Mouse (Mus musculus) heart, adult 8-10 months (tissue): ENCODE data around the gene Cd2ap. TPM values are rescaled to one million over a fixed set of nuclear protein-coding genes. Genes with fewer than 3 reads are reported as not detected.
A peak's percentile ranks its signal among the peaks of the same experiment; 100 is the strongest.
"Not testable (repeated sequence)": the region's sequence is repeated elsewhere in the genome, so short reads cannot be mapped to it uniquely, and the experiment has no call there.

Source experiments
- DNase-seq: peaks from one replicate; pipeline ENCODE4 v3.0.0; 2022; ENCODE audit warnings: low spot score
- total RNA-seq, 4 experiments: library from RNA; stranded (reverse); gene quantifications; 2 replicates each; pipeline ENCODE4 v1.2.4; 2022

Gene Cd2ap
- total RNA-seq: 10 to 100 TPM; 15.8 to 19.3 (median 17.6) TPM

DNA sequence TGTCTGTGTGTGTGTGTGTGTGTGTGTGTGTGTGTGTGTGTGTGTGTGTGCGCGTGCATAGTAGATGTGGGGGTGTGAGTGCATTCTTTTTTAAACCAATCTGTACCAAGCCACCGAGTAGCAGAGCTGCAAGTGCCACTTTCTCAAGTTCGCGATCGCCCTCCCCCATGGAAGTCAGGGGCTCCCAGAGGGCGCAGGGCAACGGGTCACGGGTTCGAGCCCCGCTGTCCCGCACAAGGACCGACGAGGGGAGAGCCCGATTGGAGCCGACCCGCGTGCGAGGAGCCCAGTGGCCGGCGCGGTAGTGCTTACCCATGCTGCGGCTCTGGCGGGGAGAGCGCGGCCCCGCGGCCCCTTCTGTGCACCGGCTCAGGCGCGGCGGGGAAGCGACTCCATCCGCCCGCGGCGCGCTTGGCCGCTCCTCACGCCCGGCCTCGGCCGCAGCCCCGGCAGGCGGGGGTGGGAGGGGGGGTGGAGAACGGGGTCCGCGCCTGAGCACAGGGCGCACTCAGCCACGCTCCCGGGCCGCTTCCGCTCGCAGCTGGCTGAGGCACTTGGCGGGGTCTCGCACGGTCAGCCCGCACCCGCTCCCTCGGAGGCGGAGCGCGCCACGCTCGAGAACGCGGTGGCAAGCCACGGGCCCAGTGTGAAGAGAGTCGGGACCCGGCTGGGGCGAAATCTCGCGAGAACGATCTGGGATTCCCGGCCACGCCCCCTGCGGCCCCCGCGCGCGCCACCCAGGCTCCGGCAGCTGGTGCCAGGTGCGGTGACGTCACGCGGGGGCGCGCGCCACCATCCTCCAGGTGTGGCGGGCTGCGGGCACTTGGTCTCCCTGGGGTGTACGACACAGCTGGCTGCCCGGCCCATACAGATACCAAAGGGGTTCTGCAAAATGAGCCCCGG, at the start of gene Cd2ap:
TSS of gene Cd2ap (minus strand) at position 665 of the 903 bp plus-strand sequence.
- DNase-seq: peak; percentile 95

DNA sequence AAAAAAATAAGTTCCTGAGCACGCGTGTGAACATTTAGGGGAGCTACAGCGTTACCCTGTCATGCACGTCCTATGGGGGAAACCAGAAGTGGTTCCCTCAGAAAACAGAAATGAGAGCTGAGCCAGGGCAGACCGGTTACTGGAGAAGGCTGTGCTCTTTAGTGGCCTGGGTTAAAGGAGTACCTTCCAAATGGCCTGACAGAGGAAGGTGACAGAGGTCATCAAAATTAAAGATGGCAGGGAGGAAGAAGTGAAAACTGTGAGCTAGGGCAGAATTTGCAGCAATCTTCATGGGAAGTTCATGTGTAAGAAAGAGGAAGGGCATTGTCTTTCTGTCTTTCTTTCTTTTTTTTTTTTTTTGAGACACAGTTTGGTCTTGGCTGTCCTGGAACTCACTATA, 48.3 kb upstream of the Cd2ap start:
- DNase-seq: no peak

DNA sequence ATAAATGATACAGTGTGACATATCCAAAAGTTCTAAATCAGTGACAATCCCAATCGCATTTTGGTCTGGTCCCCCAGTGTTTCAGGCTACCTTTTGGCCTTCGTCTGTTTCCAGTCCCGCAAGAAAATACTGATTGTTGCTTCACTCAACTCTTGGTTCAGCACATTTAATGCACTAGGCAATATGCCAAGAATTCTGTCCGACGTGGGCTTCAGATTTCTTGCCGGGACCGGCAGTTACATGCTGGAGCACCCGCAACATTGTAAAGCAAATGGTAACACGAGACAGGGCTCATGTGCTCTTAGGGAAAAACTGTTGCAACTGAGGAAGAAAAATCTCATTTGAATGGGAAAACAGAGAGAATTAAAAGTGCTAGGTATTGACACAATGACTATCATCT, 42.3 kb upstream of the Cd2ap start:
- no peak for DNase-seq

DNA sequence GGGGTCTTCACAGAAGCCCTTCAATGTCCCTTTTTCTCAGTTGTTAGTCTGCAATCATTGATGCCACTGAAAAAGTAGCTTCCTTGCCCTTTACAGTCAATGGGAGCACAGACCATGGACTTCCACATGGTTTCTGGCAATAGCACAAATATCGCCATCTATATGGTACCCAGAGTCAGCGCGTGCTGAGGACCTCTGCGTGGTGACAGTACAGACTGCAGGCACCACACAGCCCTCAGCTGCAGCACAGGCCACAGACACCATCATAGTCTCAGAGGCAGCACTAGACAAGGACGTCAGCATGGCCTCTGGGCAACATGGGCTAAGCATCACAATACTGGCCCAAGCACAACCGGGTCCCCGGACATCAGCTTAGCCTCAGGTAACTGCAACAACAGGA, 38.3 kb upstream of the Cd2ap start:
- DNase-seq: no peak

DNA sequence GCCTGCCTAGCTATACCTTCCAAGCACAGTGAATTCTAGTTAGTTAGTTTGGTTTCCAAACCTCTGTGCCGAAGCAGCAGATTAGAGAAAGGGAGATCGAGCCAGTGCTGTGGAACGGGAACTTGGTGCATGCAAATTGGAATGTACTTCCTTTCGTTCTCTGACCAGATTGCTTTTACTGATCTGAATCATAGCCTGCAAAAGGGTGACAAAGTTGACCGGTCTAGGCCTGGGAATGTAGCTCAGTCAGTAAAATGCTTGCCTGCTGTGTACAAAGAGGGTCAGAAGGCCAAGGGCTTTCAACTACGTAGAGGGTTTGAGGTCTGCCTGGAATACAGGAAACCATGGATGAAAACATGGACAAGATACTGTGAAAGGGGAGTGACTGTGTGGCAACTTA, 35.7 kb upstream of the Cd2ap start:
- DNase-seq: no peak

DNA sequence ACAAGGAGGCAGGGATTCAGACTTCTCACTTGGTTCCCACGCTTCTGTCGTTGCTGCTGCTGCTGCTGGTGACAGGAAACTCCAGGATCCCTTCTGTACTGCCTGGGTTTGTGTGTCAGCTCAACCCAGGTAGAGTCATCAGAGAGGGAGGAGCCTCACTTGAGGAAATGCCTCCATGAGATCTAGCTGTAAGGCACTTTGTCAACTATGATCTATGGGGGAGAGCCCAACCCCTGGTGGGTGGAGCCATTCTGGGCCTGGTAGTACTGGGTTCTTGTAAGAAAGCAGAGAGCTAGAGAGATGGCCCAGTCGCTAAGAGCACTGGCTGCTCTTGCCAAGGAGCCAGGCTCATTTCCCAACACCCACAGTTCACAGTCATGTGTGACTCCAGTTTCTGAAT, 34.0 kb upstream of the Cd2ap start:
- DNase-seq: no peak

DNA sequence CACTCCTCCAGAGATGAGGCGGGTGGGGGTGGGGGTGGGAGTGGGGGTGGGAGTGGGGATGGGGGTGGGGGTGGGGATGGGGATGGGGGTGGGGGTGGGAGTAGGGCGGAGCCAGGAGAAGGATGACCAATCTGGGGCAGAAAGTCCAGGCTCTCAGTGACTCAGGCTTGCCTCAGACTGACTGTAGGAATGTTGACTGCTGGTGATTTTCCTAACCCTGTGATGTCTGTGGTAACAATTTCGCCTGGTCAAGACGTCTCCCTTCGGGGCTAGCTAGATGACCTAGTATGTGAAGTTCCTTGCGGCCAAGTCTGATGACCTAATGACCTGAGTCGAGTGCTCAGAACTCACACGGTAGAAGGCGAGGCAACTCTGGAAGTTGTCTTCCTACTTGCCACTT, 32.9 kb upstream of the Cd2ap start:
- no peak for DNase-seq

DNA sequence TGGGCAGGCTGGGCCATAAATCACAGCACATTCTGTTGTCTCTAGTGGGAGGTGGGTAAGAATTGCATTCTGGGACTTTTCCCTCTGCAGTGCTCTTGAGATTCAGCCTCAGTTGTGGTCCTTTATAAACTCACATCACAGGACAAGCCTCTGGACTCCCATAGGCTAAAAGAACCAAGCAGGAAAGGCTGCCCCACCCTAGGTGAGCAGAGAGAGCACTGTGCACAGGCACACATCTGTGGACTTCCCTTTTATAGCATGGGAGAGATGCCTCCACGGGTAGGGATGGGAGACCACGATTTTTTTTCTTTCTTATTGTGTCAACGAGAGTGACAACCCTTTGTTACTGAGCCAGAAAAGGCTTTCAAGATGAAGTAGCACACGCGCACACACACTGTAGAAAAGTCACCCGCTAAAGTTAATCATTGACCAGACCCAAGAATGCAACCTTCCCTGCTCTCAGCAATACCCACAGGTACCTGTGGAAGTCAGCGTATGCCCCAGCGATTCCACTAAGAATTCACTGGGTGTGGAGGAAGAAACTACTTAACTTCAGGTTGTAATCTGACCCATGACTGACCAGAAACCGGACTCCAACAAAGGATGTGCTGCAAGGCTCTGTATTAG, 32.4 kb upstream of the Cd2ap start:
- no peak for DNase-seq

DNA sequence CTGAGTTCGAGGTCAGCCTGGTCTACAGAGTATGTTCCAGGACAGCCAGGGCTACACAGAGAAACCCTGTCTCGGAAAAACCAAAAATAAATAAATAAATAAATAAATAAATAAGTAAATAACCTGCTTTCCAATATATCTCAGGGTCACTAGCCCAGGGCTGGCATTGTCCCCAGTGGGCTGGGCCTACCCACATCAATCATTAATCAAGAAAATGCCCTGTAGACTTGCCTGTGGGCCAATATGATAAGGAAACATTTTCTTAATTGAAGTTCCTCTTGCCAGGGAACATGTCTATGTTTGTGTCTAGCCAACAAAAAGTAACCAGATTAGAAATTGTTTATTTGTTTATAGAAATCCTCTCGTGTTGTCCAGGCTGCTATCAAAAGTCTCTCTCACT, 31.7 kb upstream of the Cd2ap start:
- DNase-seq: no peak

DNA sequence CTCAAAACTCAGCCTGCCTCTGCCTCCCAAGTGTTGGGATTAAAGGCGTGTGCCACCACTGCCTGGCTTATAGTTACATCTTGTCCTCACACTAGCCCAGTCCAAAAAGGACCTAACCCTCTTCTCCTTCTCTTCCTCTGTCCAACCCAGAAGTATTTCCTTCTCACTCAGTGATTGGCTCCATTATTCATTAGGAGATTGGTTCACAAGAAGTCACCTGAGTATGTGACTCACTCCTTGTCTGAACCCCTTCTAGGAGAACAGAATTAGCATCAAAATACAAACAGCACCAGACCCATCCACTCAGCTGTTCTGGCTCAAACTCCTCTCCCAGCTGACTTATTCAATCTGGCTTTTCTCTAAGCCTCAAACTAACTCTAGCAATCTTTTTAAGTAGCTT, 30.0 kb upstream of the Cd2ap start:
- not testable (repeated sequence) for DNase-seq

DNA sequence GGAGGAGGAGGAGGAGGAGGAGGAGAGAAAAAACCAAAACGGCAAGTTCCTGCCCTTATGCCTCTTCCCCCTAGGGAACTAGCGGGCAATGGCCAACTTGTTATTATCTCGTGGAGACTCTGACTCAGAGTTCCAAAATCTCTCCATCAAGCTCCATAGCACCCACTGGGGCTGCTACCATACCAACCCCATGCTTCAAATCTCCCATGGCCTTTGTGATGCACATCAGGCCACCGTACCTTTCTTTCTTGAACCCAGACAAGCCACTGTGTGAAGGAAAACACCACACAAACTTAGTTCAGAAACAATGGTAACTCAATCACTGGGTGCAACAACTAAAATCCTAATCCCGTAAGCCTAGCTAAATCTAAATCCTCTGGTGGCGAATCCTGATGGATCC, 29.5 kb upstream of the Cd2ap start:
- DNase-seq: no peak

DNA sequence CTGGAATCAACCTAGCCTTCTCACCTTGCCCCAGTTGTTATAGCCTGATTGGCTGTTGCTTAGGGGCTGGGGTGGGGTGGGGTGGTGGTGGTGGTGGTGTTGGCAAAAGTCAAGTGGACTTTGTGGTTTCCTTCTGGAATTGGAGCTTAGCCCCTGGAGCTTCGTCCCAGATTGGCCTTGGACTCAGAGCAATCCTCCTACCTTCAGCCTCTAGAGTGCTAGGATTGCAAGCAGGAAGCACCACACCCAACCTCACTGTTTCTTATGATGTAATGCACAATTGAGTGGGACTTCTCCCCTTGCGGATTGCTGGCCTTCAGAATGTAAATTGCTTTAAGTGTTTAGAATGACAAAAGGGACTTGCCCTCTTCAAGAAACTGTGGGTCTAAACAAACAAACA, 24.3 kb upstream of the Cd2ap start:
- no peak for DNase-seq

DNA sequence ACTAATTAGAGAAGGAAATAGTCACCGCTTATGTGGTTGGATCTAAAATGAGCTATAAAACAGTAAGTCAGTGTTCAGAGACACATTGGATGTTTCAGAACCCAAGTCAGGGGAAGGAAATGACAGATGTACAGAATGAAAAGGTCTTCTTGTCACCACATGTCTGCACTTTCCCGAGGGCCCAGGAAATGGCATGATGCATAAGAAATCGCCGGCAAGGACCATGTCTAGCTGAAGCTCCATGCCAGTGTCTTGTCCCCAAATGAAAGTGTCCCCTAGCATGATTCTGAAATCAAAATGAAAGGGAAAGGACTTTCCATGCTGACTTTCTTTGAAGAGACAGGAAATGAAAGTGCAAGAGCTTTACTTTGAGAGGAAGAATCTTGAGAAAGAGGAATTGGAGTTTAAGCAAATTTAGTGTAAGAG, 10.8 kb upstream of the Cd2ap start:
- DNase-seq: no peak

DNA sequence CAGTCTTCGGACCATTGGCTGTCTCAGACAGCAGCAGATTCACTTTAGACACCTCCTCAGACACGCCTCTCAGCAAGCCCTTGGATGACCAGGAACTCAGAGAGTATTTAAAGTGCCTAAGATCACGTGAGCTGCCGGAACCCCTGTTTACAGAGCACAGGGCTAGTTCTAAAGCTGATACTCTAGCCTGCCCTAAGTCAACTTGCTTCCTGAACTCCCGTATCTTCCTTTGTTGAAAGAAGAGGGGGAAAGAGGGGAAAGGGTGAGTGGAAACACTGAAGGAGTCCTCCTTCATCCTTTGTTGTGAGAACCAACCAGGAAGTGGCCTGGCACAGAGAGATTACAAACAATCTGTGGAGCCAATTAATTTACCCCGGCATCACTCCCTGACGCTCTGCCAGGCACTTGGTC, 8.6 kb upstream of the Cd2ap start:
- DNase-seq: no peak

DNA sequence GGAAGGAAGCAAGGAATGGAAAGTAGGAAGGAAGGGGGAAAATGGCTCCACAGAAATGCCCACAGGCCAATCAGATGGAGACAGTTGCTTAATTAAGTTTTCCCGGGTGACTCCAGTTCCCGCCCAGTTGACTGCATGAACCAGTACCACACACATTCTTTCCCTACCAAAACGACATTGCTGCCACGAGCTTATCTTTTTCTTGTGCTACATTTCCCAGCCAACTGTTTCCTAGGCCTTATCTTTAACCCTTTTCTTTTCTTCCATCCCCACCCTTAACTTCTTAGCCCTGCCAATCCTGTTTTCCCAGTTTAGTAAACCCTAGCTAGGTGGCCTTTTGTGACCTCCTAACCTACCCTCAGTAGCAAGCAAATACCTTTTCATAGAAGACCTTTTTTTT, 7.9 kb upstream of the Cd2ap start:
- no peak for DNase-seq

DNA sequence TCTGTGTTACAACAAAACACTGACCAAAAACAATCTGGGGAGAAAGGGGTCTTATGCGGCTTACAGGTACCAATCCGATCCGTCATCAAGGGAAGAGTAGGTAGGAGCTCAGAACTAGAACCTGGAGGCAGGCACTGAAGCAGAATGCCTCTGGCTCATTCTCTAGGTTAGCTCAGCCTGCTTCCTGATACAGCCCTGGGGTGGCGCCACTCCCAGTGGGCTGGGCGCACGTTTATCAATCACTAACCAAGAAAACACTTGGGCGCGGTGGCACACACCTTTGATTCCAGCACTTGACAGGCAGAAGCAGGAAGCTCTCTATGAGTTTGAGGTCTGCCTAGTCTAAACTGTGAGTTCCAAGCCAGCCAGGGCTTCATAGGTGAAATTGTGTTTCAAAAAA, 7.3 kb upstream of the Cd2ap start:
- DNase-seq: no peak

DNA sequence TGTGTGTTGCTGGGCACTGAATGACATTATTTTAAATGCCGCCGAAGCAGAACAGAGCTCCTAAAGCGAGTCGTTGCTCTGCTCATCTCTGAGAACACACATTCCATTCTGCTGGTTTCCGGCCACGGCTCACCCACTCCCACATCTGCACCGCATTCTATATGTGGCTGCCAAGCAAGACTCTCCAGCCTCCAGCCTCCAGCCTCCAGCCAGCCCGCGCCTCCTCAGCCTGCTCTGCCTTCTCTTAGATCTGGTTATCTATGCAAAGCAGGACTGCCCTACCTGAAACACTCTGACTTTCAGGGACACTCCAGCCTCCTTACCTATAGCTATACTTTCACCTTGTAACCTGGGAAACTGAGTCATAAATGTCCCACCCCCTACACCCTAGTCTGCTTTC, 6.8 kb upstream of the Cd2ap start:
- no peak for DNase-seq

DNA sequence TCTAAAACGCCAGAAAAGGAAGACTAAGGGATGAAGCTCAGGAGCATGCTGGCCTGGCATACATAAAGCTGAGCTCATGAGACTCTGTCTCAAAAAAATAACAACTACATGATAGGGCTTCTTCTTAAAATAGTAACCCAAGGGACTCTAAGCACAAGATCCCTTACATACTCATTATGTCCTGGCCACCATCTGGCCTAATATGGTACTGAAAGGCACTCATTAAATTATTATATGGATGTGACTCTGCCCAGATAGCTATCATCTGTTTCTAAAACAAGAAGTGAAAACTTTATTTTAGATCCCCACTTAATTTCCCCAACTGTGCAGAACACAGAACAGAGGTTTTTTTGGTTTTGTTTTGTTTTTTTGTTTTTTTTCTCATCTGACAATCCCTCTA, 6.4 kb upstream of the Cd2ap start:
- no peak for DNase-seq

DNA sequence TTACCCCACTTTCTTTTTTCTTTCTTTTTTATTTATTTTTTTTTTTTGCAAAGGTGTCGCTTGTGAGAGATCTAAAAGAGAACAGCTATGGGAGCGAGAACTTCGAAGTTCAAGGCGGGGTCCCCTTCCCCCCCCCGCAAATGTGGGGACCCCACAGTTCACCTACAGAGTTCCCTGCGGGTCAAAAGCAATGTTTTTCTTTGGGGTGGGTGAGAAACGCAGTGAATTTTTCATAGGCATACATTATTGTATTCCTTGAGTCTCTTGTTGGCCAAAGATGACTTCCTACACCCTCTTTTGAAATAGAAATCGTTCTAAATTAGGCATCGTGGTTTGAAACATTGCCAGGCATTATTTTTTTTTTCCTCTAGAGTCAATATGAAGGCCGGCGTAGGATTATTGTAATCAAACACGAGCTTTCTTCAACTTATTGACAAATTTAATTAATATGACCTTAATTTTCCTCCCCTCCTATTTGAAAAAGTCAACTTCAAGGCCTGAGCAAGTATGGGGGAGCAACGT, 500 bp upstream of the Cd2ap start:
- no peak for DNase-seq

DNA sequence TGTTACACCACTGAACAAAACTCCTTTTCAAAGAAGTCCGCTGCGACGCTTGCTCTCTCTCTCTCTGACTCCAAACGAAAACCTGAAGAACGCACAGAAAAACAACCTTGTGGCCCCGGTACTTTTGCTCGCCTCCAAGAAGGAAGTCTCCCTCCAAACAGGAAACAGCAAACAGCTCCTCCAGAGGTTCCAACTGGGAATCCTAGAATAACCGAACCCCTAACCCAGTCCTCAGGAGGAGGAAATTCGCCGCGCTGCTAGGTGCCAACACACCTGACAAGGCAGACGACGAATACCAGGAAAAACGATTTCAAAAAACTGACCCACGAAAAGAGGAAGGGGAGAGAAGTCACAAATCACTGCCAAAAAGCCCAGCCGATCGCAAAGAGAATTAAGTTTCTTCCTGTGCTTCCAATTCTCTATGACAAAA, 879 bp downstream of the Cd2ap start:
- peak; percentile 51 for DNase-seq

DNA sequence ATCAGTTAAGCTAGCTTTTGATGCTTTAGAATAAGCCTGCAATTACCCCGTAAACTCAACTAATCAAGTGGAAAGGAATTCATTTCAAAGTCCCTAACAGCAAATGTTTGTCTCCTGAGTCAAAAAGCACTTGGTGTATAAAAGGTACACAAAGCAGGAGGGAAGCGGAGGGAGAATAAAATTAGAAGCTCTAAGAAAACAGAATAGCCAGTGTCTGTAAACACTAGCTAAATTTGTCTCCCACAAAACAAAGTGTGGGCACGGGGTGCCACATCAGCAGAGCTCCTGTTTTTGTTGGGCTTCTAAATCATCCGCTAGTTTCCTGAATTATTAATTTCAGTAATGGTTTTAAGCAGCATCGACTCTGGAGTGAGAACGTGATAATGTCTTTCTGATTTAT, 1.4 kb downstream of the Cd2ap start:
- DNase-seq: no peak

DNA sequence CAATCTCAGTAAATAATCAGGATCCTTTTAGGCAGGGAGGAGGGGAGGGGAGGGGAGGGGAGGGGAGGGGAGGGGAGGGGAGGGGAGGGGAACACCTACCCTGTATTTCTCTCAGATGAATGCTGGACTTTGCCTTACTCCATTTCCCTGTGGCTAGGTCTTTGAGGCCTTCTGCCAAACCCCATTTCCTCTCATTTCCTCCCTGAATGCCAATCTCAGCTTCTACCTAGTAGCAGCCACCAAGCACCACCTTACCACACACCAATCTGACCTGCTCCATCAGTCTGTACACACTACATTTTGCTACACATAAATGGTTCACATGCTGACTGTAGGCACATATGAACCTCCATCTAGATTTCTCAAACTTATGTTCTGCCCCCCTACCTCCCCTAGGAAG, 6.0 kb downstream of the Cd2ap start:
- DNase-seq: no peak

DNA sequence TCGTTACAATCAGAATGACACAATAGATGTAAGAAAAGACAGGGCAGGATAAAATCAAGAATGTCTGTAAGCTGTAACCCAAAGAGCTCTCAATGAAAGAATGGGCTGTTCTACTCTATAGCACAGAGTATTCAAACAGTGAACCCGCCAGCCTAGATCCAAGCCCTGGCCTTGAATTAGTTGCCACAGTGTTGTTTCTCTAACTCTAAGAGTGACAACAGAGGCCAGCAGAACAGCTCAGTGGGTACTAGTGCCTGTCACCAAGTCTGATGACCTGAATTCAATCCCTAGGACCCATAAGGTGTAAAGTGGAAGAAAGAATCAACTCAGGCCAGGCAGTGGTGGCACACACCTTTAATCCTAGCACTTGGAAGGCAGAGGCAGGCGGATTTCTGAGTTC, 13.3 kb downstream of the Cd2ap start:
- DNase-seq: no peak
